Mouse (Mus musculus) kidney, adult 2 months (tissue): ENCODE results near the gene Isx. TPM values are rescaled to one million over a fixed set of nuclear protein-coding genes. Genes with fewer than 3 reads are reported as not detected.

ENCODE experiments used
- DNase-seq: peaks from one replicate; pipeline ENCODE4 v3.0.0; 2021
- H3K27ac ChIP-seq: fragments of 200-500 bp; 2 replicates; pipeline ENCODE4 v1.5.1; 2012; ENCODE audit warnings: low read depth, low read length, control low read depth, inconsistent platforms; ENCODE audit not compliant: insufficient read depth
- H3K27me3 ChIP-seq: fragments of 200-500 bp; replicated peaks from 2 replicates; pipeline ENCODE4 v1.6.1; 2012; ENCODE audit warnings: mild to moderate bottlenecking, moderate library complexity, low read length, inconsistent platforms; ENCODE audit not compliant: control insufficient read depth, insufficient read depth
- H3K36me3 ChIP-seq: fragments of 200-500 bp; 2 replicates; pipeline ENCODE4 v1.6.1; 2012; ENCODE audit warnings: mild to moderate bottlenecking, moderate library complexity, low read length, inconsistent platforms; ENCODE audit not compliant: control insufficient read depth, insufficient read depth
- H3K4me1 ChIP-seq: fragments of 200-500 bp; 2 replicates; pipeline ENCODE4 v1.6.1; 2011; ENCODE audit warnings: low read length; ENCODE audit not compliant: control insufficient read depth, insufficient read depth
- H3K4me3 ChIP-seq: fragments of 200-500 bp; 2 replicates; pipeline ENCODE4 v1.5.1; 2011; ENCODE audit warnings: mild to moderate bottlenecking, low read depth, low read length, control low read depth; ENCODE audit not compliant: insufficient read depth
- CTCF ChIP-seq: fragments of 200-500 bp; conservative IDR thresholded peaks from 2 replicates; pipeline ENCODE4 v1.5.1; 2011; ENCODE audit warnings: low read depth, mild to moderate bottlenecking, control low read depth, low read length, moderate library complexity, mixed read lengths; ENCODE audit not compliant: insufficient read depth, insufficient read length
- POLR2A ChIP-seq: fragments of 200-500 bp; IDR thresholded peaks from one replicate; pipeline ENCODE4 v1.6.1; 2011; ENCODE audit warnings: low read depth, low read length, control low read depth
- WGBS: fragments of 180-500 bp; shearing (Covaris S2); methylation state at CpG from one replicate; pipeline ENCODE4 v1.1.7; 2018; 5-methylcytosine and 5-hydroxymethylcytosine counted together
- polyA plus RNA-seq: library from polyadenylated mRNA; depleted of rRNA; stranded (reverse); fragments of >200 nt; gene quantifications from 2 replicates; pipeline ENCODE4 v1.2.3, GENCODE M21; 2012

Gene Isx
- polyA plus RNA-seq, 1 experiment = not detected

DNA sequence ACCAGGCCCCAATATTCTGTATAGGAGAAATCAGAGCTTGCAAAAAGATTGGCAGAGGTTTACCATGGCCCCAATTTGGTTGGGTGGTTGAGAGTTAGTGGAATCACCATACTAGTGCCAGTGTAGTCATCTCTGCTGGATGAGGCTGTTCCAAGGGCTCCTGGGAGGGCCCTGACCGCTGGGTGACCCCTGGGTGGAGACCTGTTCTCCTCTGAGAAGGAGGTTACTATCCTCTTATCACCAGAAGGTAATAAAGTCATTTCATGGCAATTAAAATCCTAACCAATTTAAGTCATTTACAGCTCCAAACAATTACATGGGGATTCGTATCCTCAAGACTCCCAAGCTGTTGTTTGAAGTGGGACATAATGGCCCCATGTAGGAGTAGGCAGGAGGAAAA, 24.3 kb downstream of the Isx start:
- no peak for TF ChIP-seq POLR2A
- no peak for TF ChIP-seq CTCF
- no peaks in the 10 kb centered on the region for H3K27me3 ChIP-seq
- 39% methylated on average over 2 of the region's 2 CpGs for WGBS
- no peaks in the 10 kb centered on the region for H3K36me3 ChIP-seq
- no peak for DNase-seq
- no peak overlapping the region for H3K4me3 ChIP-seq
- no peak overlapping the region for H3K27ac ChIP-seq
- no peaks in the 10 kb centered on the region for H3K4me1 ChIP-seq

DNA sequence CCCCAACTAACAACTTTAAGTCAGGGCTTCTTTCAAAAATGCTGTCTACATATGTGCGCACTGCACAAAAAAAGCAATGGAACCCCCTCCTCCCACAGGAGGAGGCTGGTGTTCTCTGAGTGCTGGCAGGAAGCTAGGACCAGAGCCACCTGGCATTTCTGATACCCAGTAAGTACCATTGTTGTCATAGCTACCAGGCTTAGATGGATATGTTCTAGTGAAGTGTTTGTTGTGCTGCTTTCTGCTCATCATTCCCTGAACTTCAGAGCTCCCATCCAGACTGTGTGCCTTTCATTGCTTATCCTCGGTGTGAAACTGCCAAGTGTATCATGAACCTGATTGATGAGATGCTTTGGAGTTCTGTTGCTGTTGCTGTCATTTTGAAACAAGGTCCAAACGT, 26.8 kb downstream of the Isx start:
- WGBS = 47% methylated on average over 3 of the region's 3 CpGs
- no peak overlapping the region for H3K27ac ChIP-seq
- H3K4me1 ChIP-seq = no peaks in the 10 kb centered on the region

DNA sequence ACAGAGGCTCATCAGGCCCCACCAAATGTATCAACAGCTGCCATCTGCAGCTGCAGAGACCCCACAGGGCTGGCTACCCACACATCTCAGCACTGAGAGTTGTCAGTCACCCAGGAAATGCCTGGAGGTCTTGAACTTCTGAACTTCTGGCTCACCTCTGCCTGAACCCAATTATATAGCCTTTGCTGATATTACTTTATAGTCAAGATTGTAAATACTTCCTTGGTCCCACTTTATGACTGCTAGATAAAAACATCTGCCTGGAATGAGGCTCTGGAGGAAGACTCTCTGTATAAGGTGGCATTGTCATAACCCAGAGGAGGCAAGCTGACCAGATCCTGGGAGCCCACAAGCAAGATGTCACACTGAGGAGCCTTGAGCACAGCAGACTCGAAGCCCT, 28.8 kb downstream of the Isx start:
- H3K27me3 ChIP-seq = no peaks in the 10 kb centered on the region
- 60% methylated on average over 1 of the region's 1 CpGs for WGBS
- H3K27ac ChIP-seq = no peak overlapping the region
- DNase-seq = no peak
- no peak overlapping the region for H3K4me3 ChIP-seq
- H3K36me3 ChIP-seq = no peaks in the 10 kb centered on the region
- TF ChIP-seq CTCF (no peak), POLR2A (no peak)
- H3K4me1 ChIP-seq = no peaks in the 10 kb centered on the region

More for the DNA sequence above, 26.8 kb downstream of the Isx start:
- H3K36me3 ChIP-seq = no peaks in the 10 kb centered on the region
- H3K27me3 ChIP-seq = no peaks in the 10 kb centered on the region
- no peak overlapping the region for H3K4me3 ChIP-seq
- DNase-seq = no peak
- TF ChIP-seq CTCF = no peak
- no peak for TF ChIP-seq POLR2A

DNA sequence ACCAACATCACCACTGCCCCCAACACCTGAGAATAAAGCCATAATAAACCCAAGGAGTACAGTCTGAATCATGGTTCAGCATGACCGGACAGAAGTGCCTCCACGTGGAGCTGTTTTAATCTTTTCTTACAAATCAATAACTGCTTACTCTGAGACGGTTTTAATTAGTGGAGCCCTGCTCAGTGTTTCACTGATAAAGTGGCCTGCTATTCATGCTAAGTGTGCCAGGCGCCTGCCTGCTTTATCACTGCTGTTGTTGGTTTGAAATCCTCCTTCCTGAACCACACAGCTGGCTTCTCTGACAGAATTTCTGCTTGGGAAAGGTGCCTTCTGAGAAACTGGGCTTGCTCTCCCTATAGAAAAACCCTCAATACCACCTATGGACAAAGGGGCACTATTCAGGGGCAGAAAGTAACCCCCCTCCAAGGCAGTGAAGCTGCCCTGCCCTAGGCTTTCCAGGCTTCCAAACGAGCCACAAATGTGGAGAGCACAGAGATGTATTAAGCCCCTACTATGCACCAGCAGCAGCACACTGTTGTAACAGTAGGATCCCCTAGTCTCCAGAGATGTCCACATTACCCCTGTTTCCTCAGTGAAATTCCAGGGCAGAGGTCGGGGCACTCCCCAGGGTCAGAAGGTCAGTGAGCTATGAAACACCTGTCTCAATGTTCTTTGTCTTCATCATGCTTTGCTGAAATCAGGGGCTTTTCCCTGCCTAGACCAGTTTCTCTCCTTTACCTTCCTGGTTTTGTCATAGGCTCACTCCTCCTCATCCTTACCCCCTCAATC, 30.3 kb downstream of the Isx start:
- H3K4me1 ChIP-seq = no peaks in the 10 kb centered on the region
- H3K27ac ChIP-seq = no peak overlapping the region
- WGBS = 44% methylated on average over 6 of the region's 6 CpGs
- DNase-seq = no peak
- no peak for TF ChIP-seq POLR2A
- no peak for TF ChIP-seq CTCF
- H3K4me3 ChIP-seq = no peak overlapping the region
- no peaks in the 10 kb centered on the region for H3K27me3 ChIP-seq
- no peaks in the 10 kb centered on the region for H3K36me3 ChIP-seq

DNA sequence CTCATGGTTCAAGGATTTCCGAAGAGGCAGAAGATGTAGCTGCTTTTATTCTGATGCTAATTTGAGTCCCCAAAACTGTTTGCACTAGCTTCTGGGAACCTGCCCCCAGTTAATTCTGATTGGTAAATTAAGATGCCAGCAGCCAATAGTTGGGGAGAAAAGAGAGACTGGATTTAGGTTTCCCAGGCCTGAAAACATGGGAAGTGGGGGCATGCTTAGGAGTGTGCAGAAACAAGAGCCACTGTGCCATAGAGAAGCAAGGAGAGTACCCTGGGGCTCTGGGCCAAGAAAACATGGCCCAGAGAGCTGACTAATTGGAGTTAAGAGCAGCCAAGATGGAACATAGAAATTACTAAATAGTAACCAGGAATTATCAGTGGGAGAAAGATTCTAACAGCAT, 33.4 kb downstream of the Isx start:
- 51% methylated on average over 1 of the region's 1 CpGs for WGBS
- H3K4me1 ChIP-seq = no peaks in the 10 kb centered on the region
- DNase-seq = no peak

DNA sequence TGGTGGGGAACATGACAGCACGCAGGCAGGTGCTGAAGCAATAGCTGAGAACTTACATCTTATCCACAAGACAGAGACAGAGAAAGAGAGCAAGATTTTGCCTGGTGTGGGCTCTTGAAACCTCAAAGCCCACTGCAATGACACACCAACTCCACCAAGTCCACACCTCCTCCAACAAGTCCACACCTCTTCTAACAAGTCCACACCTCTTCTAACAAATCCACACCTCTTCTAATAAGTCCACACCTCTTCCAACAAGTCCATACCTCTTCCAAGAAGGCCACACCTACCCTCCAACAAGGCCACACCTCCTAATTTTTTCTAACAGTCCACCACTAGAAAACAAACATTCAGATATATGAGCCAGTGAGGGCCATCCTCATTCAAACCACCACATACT, 37.7 kb downstream of the Isx start:
- H3K4me3 ChIP-seq = no peak overlapping the region
- 80% methylated on average over 1 of the region's 1 CpGs for WGBS
- TF ChIP-seq POLR2A (no peak), CTCF (no peak)
- no peaks in the 10 kb centered on the region for H3K36me3 ChIP-seq
- no peak for DNase-seq
- H3K4me1 ChIP-seq = no peaks in the 10 kb centered on the region
- H3K27me3 ChIP-seq = no peaks in the 10 kb centered on the region
- no peak overlapping the region for H3K27ac ChIP-seq

More for the DNA sequence above, 33.4 kb downstream of the Isx start:
- Histone ChIP-seq H3K27me3 (no peaks in the 10 kb centered on the region), H3K36me3 (no peaks in the 10 kb centered on the region), H3K27ac (no peak overlapping the region), H3K4me3 (no peak overlapping the region)
- TF ChIP-seq CTCF = no peak
- no peak for TF ChIP-seq POLR2A

DNA sequence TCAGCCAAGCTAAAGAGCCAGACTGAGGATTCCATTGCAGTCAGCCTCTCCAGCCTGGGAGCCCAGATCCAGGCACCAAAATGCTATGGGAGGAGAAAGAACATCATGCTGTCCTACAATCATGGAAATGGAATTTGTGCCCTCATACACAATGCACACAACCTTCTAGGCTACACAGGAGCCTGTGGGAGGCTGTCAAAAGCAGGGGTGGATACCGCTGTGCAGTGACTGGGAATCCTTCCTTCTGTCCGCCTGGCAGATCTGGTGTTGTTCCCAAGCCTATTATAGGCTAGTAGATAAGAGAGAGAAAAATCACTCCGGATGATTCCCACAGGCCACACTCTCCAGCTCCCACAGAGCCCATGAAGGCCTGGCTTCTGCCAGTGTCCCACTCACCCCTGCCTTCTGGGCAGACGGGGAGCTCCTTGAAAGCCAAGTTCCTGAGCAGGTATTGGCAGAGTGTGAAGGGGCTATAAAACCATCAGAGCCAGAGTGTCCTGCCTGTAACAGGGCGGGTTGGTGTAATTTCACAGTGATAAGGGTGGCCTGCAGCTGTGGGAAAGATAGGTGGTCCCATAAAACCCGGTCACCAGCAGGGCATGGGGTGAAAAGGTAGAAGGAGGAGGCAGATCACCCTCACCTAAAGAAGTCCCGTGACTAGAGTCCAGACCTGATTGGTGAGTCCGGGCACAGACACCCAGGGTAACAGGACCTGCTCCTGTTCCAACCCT, 47.9 kb downstream of the Isx start:
- Histone ChIP-seq H3K4me1 (no peaks in the 10 kb centered on the region), H3K27me3 (no peaks in the 10 kb centered on the region), H3K4me3 (no peak overlapping the region), H3K36me3 (no peaks in the 10 kb centered on the region), H3K27ac (no peak overlapping the region)
- no peak for TF ChIP-seq POLR2A
- no peak for TF ChIP-seq CTCF
- 61% methylated on average over 8 of the region's 8 CpGs for WGBS
- DNase-seq = no peak
